Mouse (Mus musculus) adrenal gland, postnatal 36 days (tissue): ENCODE data around the gene Spata31d1b. TPM values are rescaled to one million over a fixed set of nuclear protein-coding genes. Genes with fewer than 3 reads are reported as not detected.
"Not testable (repeated sequence)": the region's sequence is repeated elsewhere in the genome, so short reads cannot be mapped to it uniquely, and the experiment has no call there.

ENCODE experiments used
- DNase-seq, 2 experiments: peaks; one replicate each; pipeline ENCODE4 v3.0.0; 2021; ENCODE audit warnings: mixed read lengths in 1 of 2
- total RNA-seq, 2 experiments: library from RNA; stranded (reverse); gene quantifications; 2 replicates each; pipeline ENCODE4 v1.2.3; 2021

Gene Spata31d1b
- total RNA-seq, 2 experiments from 2014 or later: not detected

DNA sequence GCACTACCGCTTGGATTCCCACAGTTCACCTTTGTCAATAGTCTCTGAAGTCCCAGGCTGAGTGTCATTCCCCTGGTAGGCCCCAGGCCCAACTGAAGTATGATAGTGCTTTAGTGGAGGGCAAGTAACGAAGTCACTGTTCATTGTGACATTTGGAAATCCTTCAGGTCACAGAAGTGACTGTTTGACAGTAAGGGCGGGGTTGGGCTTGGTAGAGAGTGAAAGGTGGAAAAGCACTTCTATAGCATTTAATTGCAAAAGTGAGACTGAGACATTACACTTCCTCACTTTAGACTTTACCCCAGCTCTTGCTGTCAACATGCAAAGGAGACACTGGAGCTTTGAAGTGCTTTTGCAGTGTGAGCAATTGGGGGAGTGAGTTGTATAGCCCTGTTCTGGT lies 18.1 kb upstream of the Spata31d1b start, which contains the start of gene 4921517D22Rik:
4921517D22Rik (minus strand) TSS at position 101 of the 400 bp plus-strand sequence.
- no peak for DNase-seq

DNA sequence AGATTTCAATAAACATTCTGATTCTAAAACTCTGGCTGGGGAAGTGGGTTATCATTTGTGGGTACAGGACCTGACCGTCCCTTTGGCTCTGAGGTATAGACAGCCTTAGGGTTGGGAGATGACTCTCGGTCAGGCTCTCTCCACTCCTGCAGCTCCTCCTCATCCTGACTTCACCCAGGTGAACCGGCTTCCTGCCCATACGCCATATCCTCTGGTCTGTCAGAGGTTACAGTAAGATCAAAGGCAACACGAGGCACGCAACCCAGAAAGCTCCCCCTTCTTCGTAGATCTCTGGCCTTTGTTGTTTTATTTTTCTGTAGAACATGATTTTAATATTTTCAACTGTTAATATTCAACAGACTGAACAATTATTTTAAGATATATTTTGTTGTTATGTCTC lies 16.3 kb upstream of the Spata31d1b start:
- no peak for DNase-seq

DNA sequence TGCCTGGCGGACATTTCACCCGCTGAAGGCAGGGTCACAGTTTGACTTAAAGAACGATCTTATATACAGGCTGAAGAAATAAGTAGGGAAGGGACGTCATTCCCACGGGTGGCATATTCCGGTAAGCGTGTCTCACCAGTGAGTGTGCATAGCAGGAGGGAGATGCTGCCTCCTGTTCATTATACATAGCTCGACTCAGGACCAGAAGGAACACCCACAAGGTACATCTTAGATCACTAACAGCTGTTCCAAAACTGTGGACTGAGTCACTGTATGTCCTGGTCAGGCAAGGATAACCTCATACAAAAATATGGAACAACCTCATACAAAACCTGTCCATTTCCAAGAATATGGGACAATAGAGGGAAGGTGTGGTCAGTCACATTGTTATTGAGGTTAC lies 13.0 kb upstream of the Spata31d1b start:
- no peak for DNase-seq

DNA sequence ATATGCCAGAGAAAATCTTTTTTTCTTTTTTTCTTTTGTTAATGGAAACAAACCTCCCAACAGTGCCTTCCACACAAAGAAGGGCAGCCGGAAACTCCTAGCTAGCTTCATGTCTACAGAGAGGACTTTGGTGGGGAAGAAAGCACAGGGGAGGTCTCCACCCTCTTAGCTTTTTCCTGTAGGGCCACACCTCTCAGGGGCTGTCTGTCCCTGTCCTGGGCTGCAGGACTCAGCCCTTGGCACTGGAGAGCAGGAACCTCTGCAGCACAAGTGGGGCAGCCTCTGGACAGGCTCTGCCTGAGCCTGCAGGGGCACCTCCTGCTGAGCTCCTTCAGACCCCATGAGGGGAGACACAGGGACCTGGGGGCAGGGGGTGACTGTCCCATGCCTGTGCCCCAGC lies 11.9 kb upstream of the Spata31d1b start:
- not testable (repeated sequence) for DNase-seq

DNA sequence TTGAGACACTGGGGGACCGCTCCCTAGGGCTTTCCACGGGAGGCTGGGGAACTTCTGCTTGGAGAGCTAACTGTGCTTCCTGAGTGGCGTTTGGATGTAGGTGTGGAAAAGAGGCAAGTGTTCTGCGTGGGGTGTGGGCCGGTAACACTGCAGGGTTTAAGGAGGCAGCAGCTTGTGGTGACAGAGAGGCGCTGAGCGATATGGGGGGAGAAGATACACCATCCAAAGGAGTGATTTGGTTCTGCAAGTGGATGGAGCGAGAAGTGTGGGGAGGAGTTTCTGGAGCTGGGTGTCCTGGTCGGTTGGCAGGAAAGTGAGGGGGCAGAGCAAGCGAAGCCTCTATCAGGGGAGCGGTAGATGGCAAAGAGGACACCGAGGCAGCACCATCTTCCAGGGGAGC lies 8.6 kb upstream of the Spata31d1b start:
- DNase-seq: no peak

DNA sequence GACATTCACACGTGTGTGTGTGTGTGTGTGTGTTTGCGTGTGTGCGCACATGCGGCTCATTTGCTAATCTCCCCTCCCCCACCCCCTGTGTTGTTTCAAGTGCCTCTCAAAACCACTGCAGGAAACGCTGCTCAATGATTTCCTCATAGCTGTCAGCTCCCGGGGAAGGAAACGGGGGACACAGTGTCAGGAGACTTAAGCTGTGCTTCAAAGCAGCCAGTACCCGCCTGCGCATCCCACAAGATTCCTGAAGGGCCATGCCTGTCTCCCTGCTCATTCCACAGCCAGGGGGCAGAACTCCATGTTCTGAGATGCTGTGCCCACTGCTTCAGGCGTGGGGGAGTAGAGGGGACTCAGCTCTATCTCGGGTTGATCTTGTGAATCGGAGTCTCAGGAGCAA lies 7.5 kb upstream of the Spata31d1b start:
- peak in 1 of 2 experiments; percentile 14 for DNase-seq

DNA sequence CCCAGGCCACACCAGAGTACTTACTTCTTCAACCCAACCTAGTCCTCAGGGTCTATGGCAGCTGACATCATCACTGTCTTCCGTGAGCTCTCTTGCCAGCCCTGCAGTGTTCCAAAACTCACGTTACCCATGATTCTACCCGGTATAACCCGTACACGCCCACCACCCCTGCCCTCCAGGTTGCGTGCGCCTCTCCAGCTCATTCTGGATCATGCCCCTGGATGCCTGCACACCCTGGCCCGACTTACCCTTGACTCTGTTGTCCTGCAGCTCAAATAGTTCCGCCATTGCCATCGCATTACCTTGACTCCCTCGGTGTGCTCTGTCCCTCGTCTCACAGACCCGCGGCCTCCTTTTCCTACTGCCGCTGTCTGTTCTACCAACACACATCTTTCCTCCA lies 1.9 kb upstream of the Spata31d1b start, which contains the start of gene Spata31d1a:
Spata31d1a (minus strand) TSS at position 101 of the 400 bp plus-strand sequence.
- no peak for DNase-seq

DNA sequence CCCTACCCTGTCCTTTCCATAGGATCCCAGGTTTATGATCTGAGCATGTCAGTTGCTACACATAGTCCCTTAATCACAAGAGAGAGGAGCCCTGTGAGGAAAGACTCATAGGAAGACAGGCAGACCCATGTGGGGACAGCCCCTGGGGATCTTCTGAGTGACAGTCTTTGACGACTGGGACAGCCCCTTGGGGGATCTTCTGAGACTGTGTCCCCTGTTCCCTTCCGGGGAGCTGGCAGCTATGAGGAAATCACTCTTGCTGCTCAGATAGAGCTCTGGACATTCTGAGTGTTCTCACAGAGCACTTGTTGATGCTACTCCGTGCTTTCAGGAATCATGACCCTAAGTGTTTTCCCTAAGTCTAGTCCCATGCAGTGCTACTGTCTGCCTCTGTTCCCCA lies 1.6 kb downstream of the Spata31d1b start:
- DNase-seq: no peak

DNA sequence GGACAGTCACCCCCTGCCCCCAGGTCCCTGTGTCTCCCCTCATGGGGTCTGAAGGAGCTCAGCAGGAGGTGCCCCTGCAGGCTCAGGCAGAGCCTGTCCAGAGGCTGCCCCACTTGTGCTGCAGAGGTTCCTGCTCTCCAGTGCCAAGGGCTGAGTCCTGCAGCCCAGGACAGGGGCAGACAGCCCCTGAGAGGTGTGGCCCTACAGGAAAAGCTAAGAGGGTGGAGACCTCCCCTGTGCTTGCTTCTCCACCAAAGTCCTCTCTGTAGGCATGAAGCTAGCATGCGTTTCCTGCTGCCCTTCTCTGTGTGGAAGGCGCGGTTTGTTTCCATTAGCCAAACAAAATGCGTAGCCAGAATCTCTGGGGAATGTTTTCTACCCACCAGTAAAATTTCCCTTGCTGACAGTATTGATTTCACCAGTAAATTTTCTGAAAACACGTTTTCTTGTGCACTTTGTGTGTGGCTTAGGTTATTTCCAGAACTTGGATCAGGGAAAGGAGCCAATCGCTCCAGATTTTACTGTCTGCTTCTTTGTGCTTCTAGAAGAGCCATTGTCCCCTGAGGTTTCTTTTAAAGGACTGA lies 6.9 kb downstream of the Spata31d1b start:
- DNase-seq: not testable (repeated sequence)

DNA sequence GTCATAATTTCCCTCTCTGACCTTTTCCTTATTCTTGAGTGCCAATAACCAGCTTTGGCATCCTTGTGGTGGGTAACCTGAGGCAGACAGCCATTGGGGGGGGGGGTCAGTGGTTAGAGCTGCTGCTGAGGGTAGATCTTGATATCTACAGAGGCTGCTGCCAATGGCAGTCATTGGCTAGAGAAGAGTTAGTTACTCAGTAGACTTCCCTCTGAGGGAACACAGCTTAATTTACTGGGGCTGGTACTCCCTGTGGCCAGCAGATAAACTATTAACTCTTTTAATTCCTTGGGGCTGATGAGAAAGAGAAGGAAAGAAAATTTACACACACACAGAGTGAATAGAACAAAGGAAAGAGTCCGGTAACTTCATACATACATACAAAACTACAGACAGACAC lies 7.4 kb downstream of the Spata31d1b start:
- DNase-seq: no peak

DNA sequence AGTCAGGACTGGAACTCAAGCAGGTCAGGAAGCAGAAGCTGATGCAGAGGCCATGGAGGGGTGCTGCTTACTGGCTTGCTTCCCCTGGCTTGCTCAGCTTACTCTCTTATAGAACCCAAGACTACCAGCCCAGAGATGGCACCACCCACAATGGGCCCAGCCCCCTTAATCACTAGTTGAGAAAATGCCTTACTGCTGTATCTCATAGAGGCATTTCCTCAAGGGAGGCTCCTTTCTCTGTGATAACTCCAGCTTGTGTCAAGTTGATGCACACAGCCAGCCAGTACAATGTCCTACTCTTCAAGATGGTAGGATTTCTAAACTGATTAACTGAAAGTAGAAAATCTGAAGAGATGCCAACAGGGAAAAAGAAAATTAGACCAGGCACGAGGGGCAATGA lies 10.0 kb downstream of the Spata31d1b start:
- not testable (repeated sequence) for DNase-seq

DNA sequence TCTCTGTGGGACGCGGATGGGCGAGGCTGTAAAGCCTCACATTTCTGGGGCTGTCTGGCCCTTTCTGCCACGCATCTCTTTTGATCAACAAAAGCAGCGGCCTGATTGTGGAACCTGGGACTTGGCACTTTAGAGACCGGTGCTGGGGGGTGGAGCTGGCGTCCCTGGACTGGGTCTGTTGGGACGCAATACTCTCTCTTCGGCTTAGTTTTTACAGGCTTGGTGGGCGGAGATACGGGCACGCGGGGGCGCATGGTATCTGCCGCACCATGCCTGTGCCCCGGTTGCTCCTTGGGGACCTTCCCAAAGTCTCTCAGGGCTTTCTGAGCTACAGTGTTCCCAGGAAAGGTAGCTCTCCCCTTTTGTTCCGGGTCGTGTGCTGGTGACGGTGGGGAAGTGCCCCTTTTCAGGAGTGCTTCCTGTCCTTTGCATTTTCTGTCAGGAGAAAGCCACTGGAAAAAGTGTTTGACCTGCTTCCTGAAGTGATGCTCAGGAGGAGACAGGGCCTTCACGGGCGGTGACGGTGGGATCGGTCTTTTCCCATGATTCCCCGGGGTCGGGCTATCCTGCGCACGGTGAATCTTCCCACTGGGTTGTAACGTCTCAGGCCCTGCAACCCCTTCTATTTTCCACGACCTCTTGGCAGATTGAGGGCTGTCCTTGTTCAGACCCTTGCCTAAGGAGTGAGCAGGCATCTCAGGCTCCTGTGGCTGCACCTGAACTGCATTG lies 14.2 kb downstream of the Spata31d1b start:
- no peak for DNase-seq

DNA sequence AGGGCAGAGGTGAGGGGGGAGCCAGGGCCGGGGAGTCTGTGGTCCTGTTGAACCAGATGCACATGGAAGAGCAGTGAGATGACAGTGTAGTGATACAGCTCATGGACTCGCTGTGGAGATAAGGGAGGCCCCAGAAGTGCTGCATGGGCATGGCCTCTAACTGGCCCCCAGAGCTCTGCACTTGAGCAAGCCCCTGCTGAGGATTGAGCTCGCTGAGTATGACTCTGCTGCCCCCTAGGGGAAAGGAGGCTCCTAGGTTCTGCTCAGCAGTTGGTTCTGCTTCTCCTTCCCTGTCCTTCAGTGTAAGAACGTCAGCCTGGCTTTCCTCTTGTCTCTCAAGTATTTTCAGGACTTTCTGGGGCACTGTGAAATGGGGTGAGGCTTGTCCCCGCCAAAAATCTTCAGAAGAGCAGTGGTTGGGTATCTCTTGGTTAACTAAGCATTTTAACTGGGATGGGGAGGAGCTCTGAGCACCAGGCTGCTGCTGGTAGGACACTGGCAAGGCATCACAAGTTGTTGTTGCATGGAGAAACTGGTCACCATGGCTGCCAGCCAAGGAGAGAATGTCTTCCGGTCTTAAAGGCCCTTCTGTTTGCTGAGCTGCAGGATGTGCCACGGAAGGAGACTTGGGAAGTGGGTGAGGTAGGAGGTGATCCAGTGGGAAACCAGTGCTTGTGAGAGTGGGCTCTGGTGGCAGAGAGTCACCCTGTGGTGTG lies 16.5 kb downstream of the Spata31d1b start:
- DNase-seq: peak; percentile 69 to 86

DNA sequence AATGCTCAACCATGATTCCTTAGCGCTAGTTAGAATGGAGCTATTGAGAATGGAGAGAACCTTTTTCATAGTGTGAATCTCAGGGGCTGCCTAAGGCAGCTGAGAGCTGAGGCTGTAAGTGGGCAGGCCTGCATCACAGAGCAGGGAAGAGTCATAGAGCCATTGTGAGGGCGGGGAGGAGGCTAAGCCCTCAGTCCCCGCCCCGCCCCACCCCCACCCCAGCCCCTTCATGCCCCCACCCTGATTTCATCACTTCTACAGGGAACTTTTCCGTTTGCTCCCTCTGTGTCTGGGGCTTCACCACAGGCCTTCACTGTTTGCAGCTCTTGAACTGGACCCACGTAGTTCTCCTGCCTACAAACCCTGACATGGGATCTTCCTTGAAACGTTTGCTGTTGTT lies 19.6 kb downstream of the Spata31d1b start, which contains the start of gene Spata31d1d:
Spata31d1d (minus strand) TSS at position 101 of the 400 bp plus-strand sequence.
- DNase-seq: no peak

DNA sequence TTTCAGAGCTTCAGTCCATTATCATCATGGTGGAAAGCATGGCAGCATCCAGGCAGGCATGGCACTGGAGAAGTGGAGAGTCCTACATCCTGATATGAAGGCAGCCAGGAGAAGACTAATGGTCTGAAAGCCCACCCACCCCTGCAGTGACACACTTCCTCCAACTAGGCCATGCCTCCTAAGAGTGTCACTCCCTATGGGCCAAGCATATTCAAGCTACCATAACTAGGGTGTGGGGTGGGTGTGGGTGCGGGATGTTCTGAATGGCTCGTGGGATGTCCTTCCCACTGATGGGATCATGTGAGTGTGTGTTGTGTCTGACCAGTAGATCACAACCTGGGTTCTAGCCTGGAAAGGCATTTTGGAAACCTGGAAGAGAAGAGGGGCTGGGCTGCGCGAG lies 21.9 kb downstream of the Spata31d1b start:
- DNase-seq: no peak

DNA sequence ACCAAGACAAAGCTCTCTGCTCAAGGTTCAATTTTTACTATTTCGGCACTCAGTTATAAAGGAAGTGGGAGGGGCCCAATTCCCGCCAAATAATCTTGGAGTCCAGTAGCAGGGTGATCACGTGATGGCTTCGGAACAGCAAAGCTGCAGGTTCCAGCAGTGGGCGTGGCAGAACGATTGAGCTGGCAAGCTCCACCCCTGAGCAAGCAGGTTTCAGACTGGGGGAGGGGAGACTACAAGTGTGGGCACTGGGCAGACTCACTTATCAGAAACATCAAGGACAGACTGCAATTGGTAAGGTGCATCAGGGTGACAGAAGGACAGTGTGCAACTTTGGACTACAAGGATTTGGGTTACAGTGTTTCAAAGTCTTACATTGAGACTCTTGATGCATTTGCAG lies 22.3 kb downstream of the Spata31d1b start:
- not testable (repeated sequence) for DNase-seq

DNA sequence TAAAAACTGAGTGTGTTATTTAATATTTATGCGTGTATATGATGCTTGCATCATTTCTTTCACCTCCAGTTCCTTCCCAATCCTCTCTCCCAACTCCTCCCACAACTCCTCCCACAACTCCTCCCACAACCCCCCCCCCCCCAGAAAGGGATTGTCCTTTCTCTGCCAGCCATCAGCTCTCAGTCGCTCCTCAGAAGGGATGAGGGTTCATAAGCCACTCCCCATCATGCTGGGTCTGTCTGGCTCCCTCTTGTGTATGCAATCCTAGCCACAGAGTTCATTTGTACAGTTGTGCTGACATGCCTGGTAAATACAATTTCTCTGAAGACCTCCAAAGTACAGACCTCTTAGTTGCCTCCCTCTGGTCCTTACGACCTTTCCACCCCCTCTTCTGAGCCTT lies 23.1 kb downstream of the Spata31d1b start:
- no peak for DNase-seq

DNA sequence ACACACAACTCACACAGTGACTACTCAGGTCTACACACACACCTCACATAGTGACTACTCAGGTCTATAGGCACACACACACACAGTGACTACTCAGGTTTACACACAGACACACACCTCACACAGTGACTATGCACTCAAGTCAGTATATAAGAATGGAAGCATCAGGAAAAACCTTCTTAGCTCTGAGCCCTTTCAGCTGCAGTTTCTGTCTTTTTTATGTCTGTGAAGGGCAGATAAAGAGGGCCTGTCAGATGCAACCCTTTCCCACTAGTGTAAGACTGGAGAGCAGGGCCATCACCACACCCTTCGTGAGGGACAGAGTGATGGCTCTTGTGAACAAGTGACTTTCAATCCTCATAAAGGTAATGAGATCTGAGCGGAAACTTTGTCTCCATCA lies 26.4 kb downstream of the Spata31d1b start:
- no peak for DNase-seq

DNA sequence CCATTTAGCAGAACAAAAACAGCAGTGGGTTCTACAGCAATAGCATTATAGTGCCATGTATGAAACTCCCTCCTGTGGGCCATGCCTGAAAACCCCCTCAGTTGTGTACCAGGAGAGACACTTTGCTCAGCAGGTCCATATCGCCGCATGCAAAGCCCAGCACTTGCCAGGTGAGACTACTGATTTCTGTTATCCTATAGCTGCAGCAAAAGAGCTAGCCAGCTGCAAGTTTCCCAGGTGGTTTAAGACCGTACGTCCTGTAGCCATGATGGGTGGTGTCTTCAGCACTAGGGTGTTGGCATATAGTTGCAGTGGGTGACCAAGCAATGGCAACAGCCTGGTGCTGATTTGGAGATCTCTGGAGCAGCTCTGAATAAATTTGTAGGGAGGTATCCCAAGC lies 27.3 kb downstream of the Spata31d1b start:
- DNase-seq: no peak

DNA sequence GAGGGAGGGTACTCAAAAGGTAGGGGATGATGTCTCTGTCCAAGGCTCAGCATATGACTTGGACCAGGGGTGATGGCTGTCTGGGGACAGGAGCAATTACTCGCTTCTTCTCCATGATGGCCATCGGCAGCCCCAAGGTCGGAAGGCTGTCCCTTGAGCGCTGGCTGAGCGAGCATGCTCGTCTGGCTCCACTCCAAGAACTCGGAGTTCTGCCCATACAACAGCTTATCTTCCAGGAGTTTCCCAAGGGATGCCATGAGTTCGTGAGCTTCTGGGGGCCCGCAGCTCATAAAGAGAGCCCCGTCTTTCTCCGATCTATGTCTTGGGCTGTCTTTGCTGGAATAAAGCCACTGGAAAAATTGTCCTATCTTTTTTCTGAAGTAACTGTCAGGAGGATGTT lies 29.0 kb downstream of the Spata31d1b start:
- DNase-seq: peak; percentile 71 to 87

DNA sequence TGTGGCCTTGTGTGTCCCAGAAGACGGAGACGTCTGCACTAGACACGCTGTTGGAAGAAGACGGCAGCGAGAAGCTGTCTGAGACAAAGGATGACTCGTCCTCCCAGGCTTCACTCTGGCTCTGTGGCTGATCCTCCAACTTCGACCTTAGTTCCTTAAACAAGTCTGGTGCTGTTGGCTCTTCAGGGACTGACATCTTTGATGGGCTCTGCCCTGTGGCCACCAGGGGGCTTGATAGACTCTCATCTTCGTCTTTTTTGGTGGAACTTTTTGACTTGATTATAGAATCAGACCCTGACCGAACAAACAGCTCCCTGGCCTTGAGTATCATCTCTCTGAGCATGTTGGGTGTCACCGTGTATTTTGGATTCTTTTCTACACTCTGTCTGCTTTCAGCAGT lies 29.6 kb downstream of the Spata31d1b start:
- no peak for DNase-seq

DNA sequence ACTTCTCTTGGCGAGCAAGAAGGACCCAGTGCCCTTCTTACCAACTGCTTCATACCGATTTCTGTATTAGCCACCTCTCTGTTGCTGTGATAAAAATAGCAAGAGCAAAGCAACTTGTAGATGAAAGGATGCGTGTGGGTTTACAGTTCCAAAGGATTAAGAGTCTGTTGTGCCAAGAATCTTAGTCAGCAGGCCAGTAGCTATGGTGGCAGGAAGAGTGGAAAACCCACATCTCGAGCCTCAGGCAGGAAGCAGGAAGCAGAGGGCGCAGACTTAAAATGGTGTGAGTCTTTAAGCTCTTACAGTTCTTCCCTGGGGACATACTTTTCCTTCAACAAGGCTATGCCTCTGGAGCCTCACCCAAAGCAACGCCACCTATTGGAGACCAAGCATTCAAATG lies 33.4 kb downstream of the Spata31d1b start:
- DNase-seq: no peak

DNA sequence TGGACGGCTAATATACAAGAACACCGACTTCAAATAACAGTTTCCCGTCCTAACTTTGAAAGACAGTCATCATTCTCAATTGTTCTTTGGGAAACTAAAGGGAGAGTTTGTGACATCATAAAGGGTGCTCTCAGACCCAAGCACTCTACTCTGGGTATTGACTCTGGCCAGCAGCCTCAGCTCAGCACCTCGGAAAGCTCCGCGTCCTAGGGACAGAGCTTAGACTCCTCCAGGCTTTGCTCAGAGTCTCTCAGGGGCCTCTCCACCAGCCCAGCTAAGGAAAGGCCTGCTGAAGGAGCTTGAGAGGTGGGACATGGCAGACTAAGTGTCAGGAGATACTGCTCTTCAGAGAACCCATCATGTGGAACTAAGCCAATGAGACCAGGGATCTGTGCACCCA lies 34.1 kb downstream of the Spata31d1b start:
- DNase-seq: no peak
